Mouse (Mus musculus): ENCODE measurements around the gene Acadm. TPM values are rescaled to one million over a fixed set of nuclear protein-coding genes. Genes with fewer than 3 reads are reported as not detected.

Gene Acadm
- total and polyA plus RNA-seq, 3 experiments, result 78.5 to 224 (median 199) TPM

GRCm38 (mm10) chr3:153967447-153967846 is 23.0 kb upstream of the Acadm start:
- H3K36me3 ChIP-seq (replicated peaks in 1 of 2; ENCODE audit: control insufficient read depth in 1 of 2, insufficient read depth in 1 of 2, low read length in 1 of 2), result no peaks in the 10 kb centered on the region
- no peak overlapping the region for H3K4me2 ChIP-seq (ENCODE audit: insufficient read depth, low read depth, poor library complexity, severe bottlenecking)
- in situ Hi-C loops (cut with MboI; ENCODE audit: low pct_ligation_motif_present, low pct_unique_long_range_greater_than_20kb, low sequenced_read_pairs) (loop anchor here (10.0 kb wide), 1 partner anchor 607 kb away; no protein-coding TSS in a partner anchor), dilution Hi-C loops (cut with MboI; ENCODE audit: extremely low pct_ligation_motif_present, extremely low pct_unique_long_range_greater_than_20kb, low sequenced_read_pairs) (no loop called here)
- H3K9me3 ChIP-seq (replicated peaks; ENCODE audit: low read length), result peaks cover 8% of the 10 kb centered on the region
- H3K4me1 ChIP-seq (ENCODE audit: control insufficient read depth in 1 of 2, insufficient read depth in 2 of 2), result 0 out of 4 replicates have a peak, but pooled peaks cover 0 to under 1% of the 10 kb centered on the region in 2 experiments
- TF ChIP-seq JUN (IDR thresholded peaks at IDR 0.05; ENCODE audit: insufficient read depth, low read depth, low read length), result no peak
- TF ChIP-seq CTCF (conservative IDR thresholded peaks at IDR 0.05 in 1 of 2, IDR thresholded peaks at IDR 0.05 in 1 of 2; ENCODE audit: low read depth in 2 of 2, low read length in 2 of 2), result no peak
- TF ChIP-seq MAZ (IDR thresholded peaks at IDR 0.05; ENCODE audit: low read depth, low read length), result no peak
- no peak for TF ChIP-seq PAX5 (IDR thresholded peaks at IDR 0.05; ENCODE audit: low read length)
- no peak for TF ChIP-seq TBP (conservative IDR thresholded peaks at IDR 0.05; ENCODE audit: low read depth, low read length)
- TF ChIP-seq ZNF384 (IDR thresholded peaks at IDR 0.05; ENCODE audit: low read depth, low read length), result no peak
- TF ChIP-seq CHD1 (IDR thresholded peaks at IDR 0.05; ENCODE audit: low read depth, low read length), result no peak
- TF ChIP-seq RAD21 (IDR thresholded peaks at IDR 0.05; ENCODE audit: low read depth, low read length), result no peak
- TF ChIP-seq TCF12 (IDR thresholded peaks at IDR 0.05; ENCODE audit: low read depth, low read length), result no peak
- no peak for TF ChIP-seq ELF1 (IDR thresholded peaks at IDR 0.05; ENCODE audit: low read depth, low read length)
- no peak for TF ChIP-seq MAFK (IDR thresholded peaks at IDR 0.05; ENCODE audit: insufficient replicate concordance, low read length)
- no peak for TF ChIP-seq BHLHE40 (IDR thresholded peaks at IDR 0.05; ENCODE audit: low read depth, low read length)
- TF ChIP-seq MEF2A (IDR thresholded peaks at IDR 0.05; ENCODE audit: borderline replicate concordance, low read depth, low read length), result no peak
- no peak for TF ChIP-seq HCFC1 (IDR thresholded peaks at IDR 0.05; ENCODE audit: low read depth, low read length)
- TF ChIP-seq ETS1 (conservative IDR thresholded peaks at IDR 0.05; ENCODE audit: low read depth, low read length), result no peak
- no peak for TF ChIP-seq GABPA (IDR thresholded peaks at IDR 0.05; ENCODE audit: insufficient replicate concordance, low read depth, low read length)
- no peak for TF ChIP-seq USF2 (conservative IDR thresholded peaks at IDR 0.05; ENCODE audit: low read depth, low read length)
- no peak overlapping the region for H3K4me3 ChIP-seq (replicated peaks in 1 of 3; ENCODE audit: low read depth in 2 of 3, low read length in 2 of 3, poor library complexity in 1 of 3)
- no peak for DNase-seq (ENCODE audit: extremely low read depth)
- no peak overlapping the region for H3K27ac ChIP-seq (ENCODE audit: insufficient read depth, low read depth)
- peaks cover 2% of the 10 kb centered on the region for H3K27me3 ChIP-seq (replicated peaks)
- no peaks in the 10 kb centered on the region for H3K79me2 ChIP-seq (replicated peaks; ENCODE audit: control insufficient read depth, extremely low read depth, insufficient read depth, poor library complexity, severe bottlenecking)
- H3K9ac ChIP-seq (ENCODE audit: insufficient read depth, low read depth), result no peak overlapping the region

GRCm38 (mm10) chr3:153961632-153962389 is 17.4 kb upstream of the Acadm start:
- in situ Hi-C loops (cut with MboI; ENCODE audit: low pct_ligation_motif_present, low pct_unique_long_range_greater_than_20kb, low sequenced_read_pairs) (loop anchor here (5.0 to 10.0 kb wide), 2 partner anchors 265 to 613 kb away; no protein-coding TSS in a partner anchor), dilution Hi-C loops (cut with MboI; ENCODE audit: extremely low pct_ligation_motif_present, extremely low pct_unique_long_range_greater_than_20kb, low sequenced_read_pairs) (no loop called here)
- Histone ChIP-seq H3K4me1 (ENCODE audit: control insufficient read depth in 1 of 2, insufficient read depth in 2 of 2) (peaks cover 8 to 51% of the 10 kb centered on the region in 2 experiments), H3K27ac (ENCODE audit: insufficient read depth, low read depth) (no peak overlapping the region), H3K4me2 (ENCODE audit: insufficient read depth, low read depth, poor library complexity, severe bottlenecking) (no peak overlapping the region), H3K79me2 (replicated peaks; ENCODE audit: control insufficient read depth, extremely low read depth, insufficient read depth, poor library complexity, severe bottlenecking) (no peaks in the 10 kb centered on the region), H3K36me3 (replicated peaks in 1 of 2; ENCODE audit: control insufficient read depth in 1 of 2, insufficient read depth in 1 of 2, low read length in 1 of 2) (no peaks in the 10 kb centered on the region), H3K9me3 (replicated peaks; ENCODE audit: low read length) (peaks cover 14% of the 10 kb centered on the region), H3K27me3 (replicated peaks) (no peaks in the 10 kb centered on the region), H3K4me3 (replicated peaks in 1 of 3; ENCODE audit: low read depth in 2 of 3, low read length in 2 of 3, poor library complexity in 1 of 3) (no peak overlapping the region), H3K9ac (ENCODE audit: insufficient read depth, low read depth) (no peak overlapping the region)
- DNase-seq (ENCODE audit: extremely low read depth), result peak; percentile 74
- TF ChIP-seq PAX5 (IDR thresholded peaks at IDR 0.05; ENCODE audit: low read length) (no peak), MAX (IDR thresholded peaks at IDR 0.05; ENCODE audit: low read length) (0 out of 2 replicates have a peak, but pooled peaks have one; percentile 16), RCOR1 (conservative IDR thresholded peaks at IDR 0.05; ENCODE audit: low read depth, low read length) (no peak), SMC3 (IDR thresholded peaks at IDR 0.05; ENCODE audit: low read depth, low read length) (peak; percentile 36; the same call in 1 of the 2 replicates), MXI1 (IDR thresholded peaks at IDR 0.05; ENCODE audit: low read depth, low read length) (0 out of 2 replicates have a peak, but pooled peaks have one; percentile 5), MEF2A (IDR thresholded peaks at IDR 0.05; ENCODE audit: borderline replicate concordance, low read depth, low read length) (no peak), ZNF384 (IDR thresholded peaks at IDR 0.05; ENCODE audit: low read depth, low read length) (no peak), RAD21 (IDR thresholded peaks at IDR 0.05; ENCODE audit: low read depth, low read length) (peak; percentile 56), NELFE (IDR thresholded peaks at IDR 0.05; ENCODE audit: low read depth, low read length) (0 out of 2 replicates have a peak, but pooled peaks have one; percentile 29), JUN (IDR thresholded peaks at IDR 0.05; ENCODE audit: insufficient read depth, low read depth, low read length) (no peak), MAZ (IDR thresholded peaks at IDR 0.05; ENCODE audit: low read depth, low read length) (0 out of 2 replicates have a peak, but pooled peaks have one; percentile 36), SIN3A (IDR thresholded peaks at IDR 0.05; ENCODE audit: low read length) (no peak), CTCF (conservative IDR thresholded peaks at IDR 0.05 in 1 of 2, IDR thresholded peaks at IDR 0.05 in 1 of 2; ENCODE audit: low read depth in 2 of 2, low read length in 2 of 2) (peak; percentile 83 to 87), HCFC1 (IDR thresholded peaks at IDR 0.05; ENCODE audit: low read depth, low read length) (no peak), NRF1 (IDR thresholded peaks at IDR 0.05; ENCODE audit: low read depth, low read length) (no peak)
